Mouse (Mus musculus) layer of hippocampus, adult 9-11 months (tissue): ENCODE data around the gene Fam185a.

ENCODE experiments used
- DNase-seq: peaks from one replicate; pipeline ENCODE4 v3.0.0; 2022

The Fam185a gene

DNA sequence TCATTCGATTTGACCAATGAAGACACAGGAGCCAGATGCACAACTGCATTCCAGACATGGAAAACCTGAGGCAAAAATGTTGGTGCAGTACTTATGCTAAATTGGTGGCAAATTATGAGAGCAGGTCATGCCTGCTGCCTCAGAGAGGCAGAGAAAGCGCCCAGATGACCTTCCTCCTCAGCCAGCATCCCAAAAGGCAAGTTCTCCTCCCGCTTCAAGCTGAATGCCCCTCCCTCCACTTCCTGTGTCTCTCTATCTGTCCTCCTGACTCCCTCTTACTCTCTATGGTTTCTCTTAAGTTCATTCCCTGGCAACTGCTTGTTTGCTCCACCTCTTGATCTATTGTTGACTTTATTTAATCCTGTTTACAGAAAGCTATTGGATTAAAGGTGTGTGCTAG lies 70.0 kb downstream of the Fam185a start:
- DNase-seq = no peak

DNA sequence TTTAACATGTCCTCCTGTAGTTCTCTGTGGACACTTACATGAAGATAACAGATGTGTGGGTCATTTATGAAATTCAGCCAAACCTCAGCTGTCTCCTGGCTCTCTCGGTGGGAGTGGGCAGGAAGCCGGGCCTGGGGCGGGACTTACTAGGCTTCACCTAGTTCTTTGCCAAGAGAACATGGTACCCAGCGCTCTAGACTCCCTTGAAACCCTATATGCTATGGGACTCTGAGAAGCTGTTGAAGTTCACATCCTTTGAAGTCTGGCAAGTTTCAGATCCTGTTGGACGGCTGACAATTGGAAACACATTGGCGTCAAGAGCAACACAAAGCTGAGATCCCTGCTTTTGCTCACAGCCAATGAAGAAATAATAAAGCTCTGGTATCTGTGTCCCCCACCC lies 71.6 kb downstream of the Fam185a start:
- no peak for DNase-seq

DNA sequence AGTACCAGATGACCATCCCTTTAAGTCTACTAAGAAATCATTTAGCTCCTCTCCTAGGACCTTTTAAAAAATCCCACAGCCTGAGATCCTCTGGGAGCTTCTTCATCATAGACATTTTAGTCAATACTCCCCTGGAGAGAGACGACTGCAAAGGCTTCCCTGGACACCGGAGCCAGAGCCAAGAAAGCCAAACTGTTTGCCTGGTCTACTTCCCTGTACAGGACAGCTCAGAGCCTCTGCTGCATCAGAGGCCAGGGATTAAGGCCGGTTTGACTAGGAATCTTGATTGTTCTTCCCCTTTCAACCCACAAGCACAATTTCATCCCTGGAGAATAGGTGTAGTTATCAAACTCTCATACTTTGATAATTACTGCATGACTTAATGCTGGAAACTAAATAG lies 72.1 kb downstream of the Fam185a start:
- no peak for DNase-seq

DNA sequence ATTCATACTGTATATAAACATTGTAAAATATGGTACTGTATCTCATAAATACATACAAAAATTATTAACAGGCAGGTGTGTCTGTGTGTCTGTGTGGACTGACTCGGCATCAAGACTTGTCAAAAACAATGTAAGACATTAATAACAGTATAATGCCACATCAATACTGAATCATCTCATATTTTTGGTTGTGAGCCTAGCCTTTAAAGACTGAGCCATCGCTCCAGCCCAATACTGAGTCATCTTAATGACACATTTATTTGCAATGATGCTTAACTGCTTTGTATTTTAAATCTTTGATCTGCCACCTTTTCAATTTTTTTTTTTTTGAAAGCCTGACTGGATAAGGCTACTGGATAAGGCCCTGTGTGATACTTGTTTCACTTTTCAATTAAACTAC lies 73.7 kb downstream of the Fam185a start:
- no peak for DNase-seq

DNA sequence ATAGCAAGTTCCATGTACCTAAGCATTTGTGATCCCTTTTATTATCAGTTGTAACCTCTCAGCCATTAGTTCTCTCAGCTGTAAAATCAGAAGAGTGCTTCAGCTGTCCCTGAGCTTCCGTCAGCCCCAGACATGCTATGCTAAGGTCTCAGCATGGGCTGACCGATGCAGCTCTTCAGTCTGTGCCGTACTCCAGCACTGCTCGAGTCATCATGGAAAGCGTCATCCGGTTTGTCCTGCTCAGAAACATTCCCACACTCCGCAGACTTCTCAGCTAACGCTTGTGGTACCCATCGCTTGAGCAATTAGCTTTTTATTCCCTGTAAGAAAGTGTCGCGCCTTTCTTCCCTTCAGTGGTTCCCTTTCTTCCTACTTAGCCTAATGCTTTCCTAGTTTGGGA lies 74.2 kb downstream of the Fam185a start:
- no peak for DNase-seq

DNA sequence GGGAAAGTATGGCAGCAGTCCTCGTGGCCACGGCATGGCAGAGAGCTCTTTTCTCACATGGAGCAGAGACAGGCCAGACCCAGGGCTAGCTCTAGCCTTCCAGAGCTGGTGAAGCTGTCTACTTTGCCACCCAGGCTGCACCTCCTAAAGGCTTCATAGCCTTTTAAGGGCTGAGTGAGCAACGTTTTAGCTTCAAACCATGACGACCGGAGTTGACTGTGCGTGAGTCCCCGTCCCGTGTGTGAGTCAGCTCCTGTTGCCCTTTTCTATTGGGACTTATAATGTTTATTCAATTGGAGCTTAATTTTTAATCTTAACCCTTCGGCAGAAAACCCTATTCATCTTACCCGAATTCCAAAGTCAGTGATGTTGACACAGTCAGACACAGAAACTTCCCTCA lies 75.4 kb downstream of the Fam185a start:
- no peak for DNase-seq

DNA sequence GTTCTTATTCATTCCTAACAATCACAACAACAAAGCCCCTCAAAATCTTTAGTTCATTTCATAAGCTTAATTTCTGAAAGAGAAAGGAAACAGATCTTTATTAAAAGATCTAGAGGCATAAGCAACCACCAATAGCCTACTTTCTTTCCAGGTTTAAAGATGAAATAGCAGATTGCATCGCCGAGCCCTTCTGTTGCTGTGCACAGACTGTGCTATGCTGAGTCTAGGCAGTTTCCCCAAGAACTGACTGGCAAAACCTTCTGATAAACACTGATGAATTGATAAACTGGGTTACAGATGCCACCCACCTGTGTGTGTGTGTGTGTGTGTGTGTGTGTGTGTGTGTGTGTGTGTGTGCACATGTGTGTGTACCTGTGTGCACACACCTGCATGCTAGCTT lies 76.2 kb downstream of the Fam185a start:
- peak; percentile 37 for DNase-seq

DNA sequence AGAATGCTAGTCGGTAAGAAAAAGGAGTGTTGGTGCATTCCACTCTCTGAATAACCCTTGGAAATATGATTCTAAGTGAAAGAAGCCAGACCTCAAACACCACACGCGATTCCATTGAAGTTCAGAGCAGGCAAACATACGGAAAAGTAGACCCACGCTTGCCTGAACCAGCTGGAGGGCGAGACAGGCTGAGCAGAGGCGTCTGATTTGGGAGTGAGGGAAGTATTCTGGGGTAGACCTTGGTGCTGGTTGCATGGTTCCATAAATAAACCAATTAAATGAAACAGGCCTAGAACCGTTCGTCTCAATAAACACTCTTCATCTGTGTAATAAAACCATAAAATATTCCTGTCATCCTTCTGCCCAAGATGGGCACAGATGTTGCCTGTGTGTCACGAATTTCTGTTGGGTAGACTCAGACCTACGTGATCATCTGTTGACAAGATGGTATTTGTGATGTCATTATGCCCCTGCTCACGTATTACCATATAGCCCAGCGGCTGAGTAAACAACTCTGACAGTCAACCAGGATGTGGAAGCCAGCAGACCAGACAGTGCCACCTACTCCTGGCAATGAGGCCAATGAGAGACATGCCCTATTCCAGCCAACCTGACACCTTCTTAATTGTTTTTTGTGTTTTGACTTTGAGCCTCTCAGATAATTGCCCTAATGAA lies 78.3 kb downstream of the Fam185a start:
- peak; percentile 83 for DNase-seq

DNA sequence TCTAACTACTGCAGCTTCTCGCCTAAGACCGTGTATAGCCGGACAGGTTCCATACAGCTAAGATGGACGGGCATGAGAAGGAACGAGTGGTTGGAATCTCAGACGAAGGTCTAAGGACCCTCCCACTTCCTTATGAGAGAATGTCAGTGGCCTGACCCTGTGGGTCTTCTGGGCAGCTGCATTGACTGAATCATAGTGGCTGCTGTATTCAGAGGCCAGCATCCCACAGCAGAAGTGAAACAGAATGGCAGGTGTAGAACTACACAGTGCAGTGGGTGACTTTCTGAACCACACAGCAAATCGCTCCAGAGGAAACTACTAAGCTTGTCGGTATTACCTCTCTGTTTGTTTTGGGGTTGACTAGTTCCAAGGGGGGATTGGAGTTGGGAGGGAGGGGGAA lies 80.4 kb downstream of the Fam185a start:
- no peak for DNase-seq

DNA sequence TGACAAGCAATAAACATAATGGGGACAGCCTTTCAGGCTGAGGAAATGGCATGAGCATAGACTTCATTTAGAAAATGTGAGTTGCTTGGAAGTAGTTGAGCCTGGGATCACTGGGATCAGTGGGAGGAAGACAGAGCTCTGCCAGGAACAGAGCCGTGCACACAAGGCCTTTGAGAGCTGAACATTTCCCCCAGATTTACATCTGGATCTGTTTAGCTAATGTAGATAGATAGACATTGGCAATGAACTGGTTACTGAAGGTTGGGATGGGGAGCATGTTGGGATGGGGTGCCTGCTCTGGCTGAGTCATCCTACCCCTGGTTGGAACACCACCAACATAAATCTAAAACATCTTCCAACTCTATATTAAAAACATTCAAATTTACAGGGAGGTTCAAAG lies 82.1 kb downstream of the Fam185a start:
- no peak for DNase-seq

DNA sequence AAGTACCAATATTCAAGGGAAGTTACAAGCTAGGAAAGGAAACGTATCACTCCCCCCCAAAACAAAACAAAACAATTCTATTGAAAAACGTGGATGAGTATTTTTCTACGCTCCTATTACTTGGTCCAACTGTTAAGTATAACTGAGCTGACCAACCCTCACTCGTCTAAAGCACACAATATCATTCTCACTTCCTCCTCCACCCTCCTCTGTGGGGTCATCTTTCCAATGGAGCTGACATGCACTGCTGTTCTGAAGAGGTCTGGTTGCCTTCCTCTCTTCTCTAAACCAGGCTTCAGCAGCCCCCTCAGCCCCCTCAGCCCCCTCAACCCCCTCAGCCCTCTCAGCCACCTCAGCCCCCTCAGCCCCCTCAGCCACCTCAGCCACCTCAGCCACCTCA lies 85.0 kb downstream of the Fam185a start:
- no peak for DNase-seq

DNA sequence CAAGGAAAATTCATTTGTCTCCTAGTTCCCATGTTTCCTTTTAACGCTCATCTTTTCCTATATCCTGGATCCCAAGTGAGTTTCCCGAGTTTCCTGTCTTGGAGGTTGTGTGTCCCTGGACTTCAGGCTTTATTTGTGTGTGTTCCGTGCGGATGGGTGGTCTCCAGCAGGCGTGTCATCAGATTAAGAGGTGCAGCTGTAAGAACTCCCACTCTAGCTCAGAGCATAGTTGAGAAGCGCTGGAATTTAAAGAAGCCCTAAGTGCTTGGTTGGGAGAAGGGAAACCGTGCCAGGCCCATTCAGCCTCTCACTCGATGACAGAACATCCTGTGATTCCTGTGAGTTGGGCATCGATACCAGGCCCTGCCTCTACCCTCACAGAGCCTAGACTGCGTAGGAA lies 88.6 kb downstream of the Fam185a start:
- no peak for DNase-seq

DNA sequence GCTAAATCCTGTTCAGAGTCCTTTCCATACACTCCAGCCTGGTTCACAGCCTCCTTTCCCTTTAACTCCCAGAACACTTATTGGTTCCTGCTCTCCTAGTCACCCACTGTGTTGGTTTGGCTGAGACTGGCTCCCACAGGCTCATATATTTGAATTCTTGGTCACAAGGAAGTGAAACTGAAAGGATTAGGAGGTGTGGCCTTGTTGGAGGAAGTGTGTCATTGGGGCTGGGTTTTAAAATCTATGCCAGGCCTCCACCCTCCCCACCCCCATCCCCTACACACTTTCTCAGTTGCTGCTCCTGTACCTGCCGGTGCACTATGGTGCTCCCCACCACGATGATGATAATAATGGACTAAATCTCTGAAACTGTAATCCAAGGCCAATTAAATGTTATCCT lies 92.8 kb downstream of the Fam185a start:
- DNase-seq = no peak

DNA sequence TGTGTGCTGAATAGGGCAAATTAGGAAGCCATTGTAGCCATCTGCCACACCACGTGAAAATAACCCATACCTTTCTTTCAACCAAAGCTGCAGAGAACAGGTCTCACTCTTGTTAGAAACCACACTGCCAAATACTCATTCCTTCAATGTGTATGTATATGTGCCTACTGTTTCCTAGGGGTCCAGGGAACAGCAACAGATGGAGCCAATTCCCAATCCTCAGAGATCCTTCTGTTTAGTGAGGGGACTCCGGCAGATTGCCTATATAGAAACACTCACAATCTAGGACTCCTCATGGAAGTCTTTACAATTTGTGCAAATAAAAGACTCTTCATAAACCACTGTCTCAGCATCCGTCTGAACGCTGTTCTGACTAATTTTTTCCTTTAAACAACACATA lies 93.4 kb downstream of the Fam185a start:
- DNase-seq = no peak

DNA sequence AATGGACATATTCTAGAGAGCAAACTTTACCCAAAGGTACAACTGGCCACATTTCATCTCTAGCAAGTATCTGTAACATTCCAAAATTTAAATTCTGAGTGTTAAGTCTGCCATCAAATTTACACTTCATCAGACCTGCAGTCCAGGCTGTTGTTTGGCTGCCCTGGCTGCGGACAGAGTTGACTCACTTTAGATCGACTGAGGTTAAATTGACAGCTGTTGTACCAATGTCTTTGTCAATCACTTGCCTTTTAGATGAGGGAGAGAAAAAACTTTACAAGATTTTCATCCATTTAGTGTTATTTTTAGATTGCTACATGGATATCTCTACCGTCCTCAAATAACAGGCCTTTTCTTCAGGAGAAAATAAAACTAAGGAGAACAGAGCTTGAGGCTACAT lies 94.4 kb downstream of the Fam185a start:
- no peak for DNase-seq

DNA sequence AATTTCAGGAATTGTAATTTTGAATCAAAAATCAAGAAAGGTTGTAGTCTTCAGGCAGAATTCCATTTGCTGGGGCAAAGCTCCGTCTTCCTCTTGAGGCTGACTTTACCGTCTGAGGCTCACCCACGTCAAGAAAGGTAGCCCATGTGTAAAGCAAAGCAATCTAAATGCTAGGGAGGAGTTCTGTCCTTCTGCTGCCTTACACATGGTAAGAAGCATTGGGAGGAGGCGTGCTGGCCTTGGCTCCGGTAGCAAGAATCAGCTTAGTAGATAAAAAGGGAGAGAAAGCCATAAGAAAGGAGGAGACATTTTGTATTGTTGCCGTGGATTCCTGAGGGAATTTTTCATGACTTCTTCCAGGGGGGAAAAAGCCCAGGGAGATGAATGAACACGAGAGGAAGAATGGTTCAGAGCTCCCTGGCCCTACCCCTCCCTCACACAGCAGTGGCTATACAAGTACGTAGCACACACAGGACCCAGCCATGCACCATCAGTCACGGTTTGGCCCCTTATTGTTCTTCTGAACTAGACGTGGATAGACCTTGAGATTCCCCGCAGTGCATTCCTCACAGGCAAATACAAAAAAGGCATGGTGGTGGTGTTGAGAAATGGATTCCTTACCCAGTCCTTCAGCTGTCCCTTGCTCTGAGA lies 102.2 kb downstream of the Fam185a start:
- no peak for DNase-seq

DNA sequence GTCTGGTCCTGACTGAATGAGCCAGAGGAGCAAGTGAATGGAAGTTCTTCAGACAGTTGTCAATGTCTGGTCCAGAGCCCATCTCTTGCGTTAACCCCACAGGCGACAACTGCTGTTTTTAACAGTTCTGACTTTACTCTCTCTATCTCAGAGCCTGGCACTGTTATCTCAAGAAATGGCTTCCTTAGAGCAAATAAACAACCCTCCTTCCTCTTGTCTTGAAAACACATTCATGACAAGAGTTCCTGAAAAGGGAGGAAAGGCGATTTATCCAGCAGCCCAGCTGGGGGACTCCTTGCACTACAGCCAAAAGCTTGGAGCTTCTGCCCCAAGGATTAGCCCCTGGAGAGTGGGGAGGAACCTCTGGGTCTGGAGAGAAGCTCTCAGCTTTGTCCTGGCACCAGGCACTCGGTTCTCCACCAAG lies 102.7 kb downstream of the Fam185a start:
- DNase-seq = no peak

DNA sequence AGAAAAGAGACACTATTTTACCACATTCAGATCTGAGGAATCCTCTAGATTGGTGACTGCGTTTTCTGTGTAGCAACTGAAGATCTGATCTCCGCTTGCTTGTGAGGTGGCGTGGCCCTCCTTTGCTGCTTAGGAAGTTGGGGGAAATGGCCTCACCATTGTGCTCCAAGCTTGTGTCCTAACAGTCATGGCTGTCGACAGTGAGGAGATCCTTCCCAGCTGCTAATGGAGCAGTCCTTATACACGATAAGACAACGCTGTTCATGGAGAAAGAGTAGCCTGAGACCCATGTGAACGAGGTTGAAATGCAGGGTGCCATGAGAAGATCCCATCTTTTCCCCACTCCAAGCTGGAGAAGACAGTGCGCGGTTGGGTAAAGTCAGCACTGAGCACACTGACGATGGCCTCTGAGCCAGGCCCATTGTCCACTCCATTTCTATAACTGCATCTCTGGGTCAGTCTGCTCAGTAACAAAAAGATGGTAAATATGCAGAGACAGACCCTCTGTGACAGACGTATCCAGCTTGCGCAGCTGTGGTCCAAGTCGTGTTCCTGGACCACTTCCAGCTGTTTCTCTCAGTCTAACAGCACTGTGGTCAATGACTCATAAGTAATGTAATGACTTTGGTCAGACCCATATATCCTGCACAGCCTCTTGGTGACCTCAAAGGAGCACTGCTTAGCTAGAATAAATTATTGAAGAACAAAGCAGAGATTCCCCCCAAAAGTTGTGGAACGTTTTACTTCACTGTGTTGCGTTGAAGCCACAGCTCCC lies 103.5 kb downstream of the Fam185a start:
- no peak for DNase-seq

DNA sequence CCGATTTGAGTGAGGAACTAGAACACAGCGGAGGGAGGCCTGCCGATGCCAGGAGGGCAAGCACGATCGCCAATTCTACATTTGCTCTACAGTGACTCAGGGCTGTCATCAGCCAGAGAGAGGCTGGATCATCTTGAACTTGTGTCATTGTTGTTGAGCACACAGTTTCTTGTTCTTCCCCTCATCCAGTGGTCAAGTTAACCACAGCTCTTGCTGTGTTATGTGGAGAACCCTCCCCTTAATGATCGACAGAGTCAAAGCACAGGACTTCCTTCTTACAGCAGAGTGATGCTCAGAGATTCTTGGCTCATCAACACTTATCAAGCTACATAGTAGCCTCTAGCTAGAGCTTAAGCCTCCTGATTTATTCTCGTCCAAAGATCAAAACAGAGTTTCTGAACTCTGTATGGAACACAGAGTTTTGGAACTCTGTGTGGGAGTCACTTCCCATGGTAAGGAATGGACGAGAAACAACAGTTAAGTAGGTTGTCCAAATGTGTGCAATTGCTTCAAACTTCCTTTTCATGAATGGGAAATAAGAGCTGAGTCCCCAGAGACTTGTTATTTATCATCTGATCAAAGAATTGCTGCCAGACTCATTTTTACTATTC lies 104.5 kb downstream of the Fam185a start:
- DNase-seq = no peak
